Mouse (Mus musculus): Measurements from ENCODE around the gene Pdx1. TPM values are rescaled to one million over a fixed set of nuclear protein-coding genes. Genes with fewer than 3 reads are reported as not detected.

Pdx1 gene
- polyA plus RNA-seq, 1 experiment from 2014 or later = 0.25 TPM

DNA sequence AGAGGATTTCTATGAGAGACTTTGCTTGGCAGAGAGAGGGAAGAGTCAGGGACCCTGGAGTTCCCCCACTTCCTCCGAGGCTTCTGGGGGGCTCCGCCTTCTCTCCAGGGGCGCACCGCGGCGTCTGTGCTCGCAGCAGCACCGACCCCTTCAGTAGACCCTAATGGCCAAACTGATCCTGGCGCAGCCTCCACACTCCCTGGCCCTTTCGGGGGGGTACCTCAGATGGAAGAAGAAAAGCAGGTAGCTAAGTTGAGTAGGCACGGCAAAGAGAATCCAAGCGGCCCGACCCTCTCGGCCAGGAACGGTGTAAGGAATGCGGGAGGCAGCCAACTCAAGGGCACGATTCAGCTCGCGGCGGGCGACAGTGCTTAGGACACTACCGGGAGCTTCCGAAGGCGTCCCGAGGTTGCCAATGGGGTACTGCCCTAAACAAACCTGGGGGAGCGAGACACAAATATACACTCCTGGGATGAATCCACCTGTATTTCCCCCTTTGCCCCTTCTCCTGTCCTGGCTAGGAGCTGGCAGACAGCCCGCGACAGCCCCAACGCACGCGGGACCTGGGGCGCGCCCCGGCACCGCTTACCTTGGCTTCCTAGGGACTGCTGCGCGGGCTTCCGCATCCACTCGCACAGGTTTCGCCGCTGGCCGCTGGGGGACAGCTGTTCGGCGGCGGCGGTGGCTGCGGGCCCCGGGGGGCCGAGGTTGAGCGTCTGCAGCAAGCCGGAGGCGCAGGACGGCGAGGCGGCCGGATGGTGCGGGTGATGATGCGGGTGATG, 36.3 kb downstream of the Pdx1 start:
- Histone ChIP-seq H3K9me3 (replicated peaks) (no peaks in the 10 kb centered on the region), H3K4me1 (no peaks in the 10 kb centered on the region; the same call in 1 of the 2 replicates), H3K4me3 (no peak overlapping the region), H3K27me3 (replicated peaks) (peaks cover 100% of the 10 kb centered on the region), H3K36me3 (no peaks in the 10 kb centered on the region), H3K4me2 (peak overlapping the region; percentile 35), H3K27ac (no peak overlapping the region), H3K9ac (no peak overlapping the region)
- ATAC-seq = no peak
- WGBS (ENCODE audit: insufficient replicate concordance) = 2% methylated on average over 57 of the region's 58 CpGs

DNA sequence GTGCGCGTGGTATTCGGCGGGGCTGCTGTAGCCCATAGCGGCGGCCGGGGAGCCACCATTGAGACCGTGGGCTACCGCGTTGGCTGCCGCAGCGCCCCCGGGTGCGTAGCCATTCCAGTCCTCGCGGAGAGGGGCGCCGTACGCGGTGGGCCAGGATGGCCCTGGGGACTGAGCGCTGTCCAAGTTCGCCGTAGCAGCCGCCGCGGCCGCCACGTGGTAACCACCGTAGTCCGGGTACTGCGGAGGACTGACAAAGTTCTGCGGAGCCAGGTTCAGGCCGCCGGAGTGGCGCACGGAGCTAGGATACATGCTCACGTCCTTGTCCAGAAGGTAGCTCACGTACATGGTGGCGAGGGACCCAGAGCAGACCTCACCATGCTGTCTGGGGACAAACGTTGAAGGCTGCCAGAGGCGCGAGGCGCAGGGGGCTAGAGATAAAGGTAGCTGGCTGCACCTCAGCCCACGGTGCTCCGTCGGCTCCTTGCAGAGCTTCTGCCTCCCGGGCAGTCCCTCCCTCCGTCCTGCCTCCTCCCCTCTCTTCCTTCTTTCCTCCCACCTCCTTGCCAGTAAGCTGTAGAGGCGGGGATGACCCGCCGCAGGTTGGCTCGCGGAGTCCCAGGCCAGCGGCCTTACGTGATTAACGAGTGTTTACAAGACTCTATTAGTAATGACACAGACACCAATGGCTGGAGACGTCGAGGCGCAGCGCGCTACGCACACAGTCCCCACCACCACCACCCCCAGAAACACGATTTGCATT, 37.1 kb downstream of the Pdx1 start, which contains the start of gene Cdx2:
Gene Cdx2 (minus strand): TSS at position 633 of the 760 bp plus-strand sequence.
- Histone ChIP-seq H3K4me1 (no peaks in the 10 kb centered on the region; the same call in 1 of the 2 replicates), H3K27me3 (replicated peaks) (peaks cover 100% of the 10 kb centered on the region), H3K9ac (no peak within 1 kb of the TSS), H3K27ac (no peak within 1 kb of the TSS), H3K4me3 (no peak within 1 kb of the TSS), H3K9me3 (replicated peaks) (no peaks in the 10 kb centered on the region), H3K4me2 (peak within 1 kb of the TSS; percentile 35), H3K36me3 (no peaks in the 10 kb centered on the region)
- ATAC-seq = no peak
- WGBS (ENCODE audit: insufficient replicate concordance) = 1% methylated on average over 56 of the region's 63 CpGs

DNA sequence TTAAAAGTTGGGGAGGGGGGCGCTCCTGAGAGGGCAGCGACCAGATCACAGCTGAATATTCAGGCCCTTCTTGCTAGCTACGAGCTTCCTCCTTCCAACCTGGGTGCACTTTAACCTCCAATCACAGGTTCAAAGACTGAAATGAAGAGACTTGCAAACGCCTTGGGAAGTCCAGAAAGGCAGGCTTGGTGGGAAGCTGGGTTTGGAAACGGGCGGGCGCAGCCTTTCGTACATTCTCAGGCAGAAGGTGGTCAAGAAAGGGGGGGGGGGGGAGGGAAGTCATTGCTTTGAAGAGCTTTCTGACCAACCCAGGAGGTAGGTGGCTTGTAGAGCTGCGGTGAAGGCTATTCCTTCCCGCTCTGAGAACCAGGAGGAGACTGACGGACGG, 37.6 kb downstream of the Pdx1 start:
- peaks cover 100% of the 10 kb centered on the region for H3K27me3 ChIP-seq (replicated peaks)
- 3% methylated on average over 12 of the region's 12 CpGs for WGBS (ENCODE audit: insufficient replicate concordance)
- H3K27ac ChIP-seq = no peak overlapping the region
- ATAC-seq = no peak
- H3K9ac ChIP-seq = no peak overlapping the region
- H3K4me3 ChIP-seq = no peak overlapping the region
- no peaks in the 10 kb centered on the region for H3K9me3 ChIP-seq (replicated peaks)
- no peak overlapping the region for H3K4me2 ChIP-seq
- no peaks in the 10 kb centered on the region; the same call in 1 of the 2 replicates for H3K4me1 ChIP-seq
- no peaks in the 10 kb centered on the region for H3K36me3 ChIP-seq

DNA sequence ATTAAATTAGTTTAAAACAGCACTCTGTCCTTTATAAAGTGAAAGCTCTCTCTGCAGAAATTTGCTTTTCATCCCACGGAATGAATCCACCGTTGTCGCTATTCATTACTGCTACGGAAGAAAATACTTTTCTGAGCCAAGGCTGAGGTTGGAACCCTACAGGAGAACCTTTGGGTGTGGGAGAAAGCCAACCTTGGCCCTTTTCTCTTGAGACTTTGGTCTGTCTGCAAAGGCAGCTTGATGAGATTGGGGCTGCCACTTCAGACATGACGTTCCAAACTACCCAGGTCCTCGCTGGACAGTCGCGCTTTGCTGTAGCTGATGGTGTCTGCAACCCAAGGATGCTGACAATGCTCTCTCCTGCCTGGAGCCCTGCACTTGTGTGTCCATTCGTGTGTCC, 38.7 kb downstream of the Pdx1 start:
- H3K4me2 ChIP-seq = no peak overlapping the region
- 13% methylated on average over 9 of the region's 9 CpGs for WGBS (ENCODE audit: insufficient replicate concordance)
- H3K4me3 ChIP-seq = no peak overlapping the region
- ATAC-seq = no peak
- no peaks in the 10 kb centered on the region for H3K9me3 ChIP-seq (replicated peaks)
- H3K9ac ChIP-seq = no peak overlapping the region
- no peak overlapping the region for H3K27ac ChIP-seq
- no peaks in the 10 kb centered on the region for H3K36me3 ChIP-seq
- H3K4me1 ChIP-seq = no peaks in the 10 kb centered on the region; the same call in 1 of the 2 replicates
- H3K27me3 ChIP-seq (replicated peaks) = peaks cover 100% of the 10 kb centered on the region

DNA sequence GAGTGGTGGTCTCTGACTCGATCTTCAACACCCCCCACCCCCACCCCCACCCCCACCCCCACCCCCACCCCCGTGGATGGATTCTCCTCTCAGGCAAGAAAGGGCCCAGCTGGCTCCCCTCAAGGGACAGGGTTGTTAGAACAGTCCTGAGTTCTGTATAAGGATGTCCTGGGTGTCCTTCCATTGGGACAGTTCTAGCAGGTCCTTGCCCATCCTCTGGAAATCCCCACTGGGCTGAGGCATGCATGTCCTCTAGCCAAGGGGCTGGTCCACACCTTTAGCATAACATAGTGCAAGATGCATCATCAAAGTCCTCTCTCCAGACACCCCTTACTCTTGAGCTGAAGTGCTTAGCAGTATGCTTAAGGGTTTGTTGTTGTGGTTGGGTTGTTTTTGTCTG, 40.0 kb downstream of the Pdx1 start:
- Histone ChIP-seq H3K36me3 (no peaks in the 10 kb centered on the region), H3K4me3 (no peak overlapping the region), H3K4me1 (no peaks in the 10 kb centered on the region; the same call in 1 of the 2 replicates), H3K27me3 (replicated peaks) (peaks cover 100% of the 10 kb centered on the region), H3K4me2 (no peak overlapping the region), H3K9ac (no peak overlapping the region), H3K9me3 (replicated peaks) (no peaks in the 10 kb centered on the region), H3K27ac (no peak overlapping the region)
- ATAC-seq = no peak
- WGBS (ENCODE audit: insufficient replicate concordance) = 6% methylated on average over 2 of the region's 2 CpGs

DNA sequence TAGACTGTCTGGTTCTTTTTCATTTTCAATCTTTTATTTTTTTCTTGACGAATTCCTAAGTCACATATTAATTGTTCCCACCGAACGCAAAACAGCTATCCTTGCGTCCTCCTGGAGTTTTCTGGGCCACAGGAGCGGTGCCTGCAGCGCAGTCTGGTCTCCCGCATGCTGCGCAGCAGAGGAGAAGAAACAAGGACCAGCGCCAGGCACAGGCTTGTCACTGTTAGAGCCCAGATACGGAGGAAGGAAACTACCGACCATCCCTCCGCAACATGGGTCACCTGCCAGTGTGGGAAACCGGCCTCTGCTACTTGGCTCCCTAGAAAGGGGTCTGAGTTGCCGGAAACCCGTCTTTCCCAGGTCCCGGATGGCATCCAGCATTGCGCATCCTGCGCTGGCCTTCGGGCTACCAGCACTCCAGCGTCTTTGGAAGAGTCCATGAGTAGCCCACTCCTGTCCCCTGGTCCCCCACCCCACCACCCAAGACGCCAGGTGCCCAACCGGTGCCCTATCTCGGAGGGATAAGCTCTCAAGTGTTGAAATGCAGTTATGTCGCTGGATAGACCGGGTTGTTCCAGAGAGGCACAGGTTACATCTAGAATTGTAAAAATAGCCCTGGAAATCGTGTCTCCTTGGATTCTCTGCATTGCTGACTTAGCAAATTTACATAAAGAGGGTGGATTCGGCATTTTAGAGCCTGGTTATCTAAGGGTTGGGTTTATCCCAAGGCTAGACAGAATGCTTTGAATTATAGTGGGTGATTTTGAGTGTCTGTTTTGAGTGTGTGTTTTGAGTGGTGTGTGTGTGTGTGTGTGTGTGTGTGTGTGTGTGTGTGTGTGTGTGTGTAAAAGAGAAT, 43.3 kb downstream of the Pdx1 start:
- no peaks in the 10 kb centered on the region; the same call in 1 of the 2 replicates for H3K4me1 ChIP-seq
- no peaks in the 10 kb centered on the region for H3K9me3 ChIP-seq (replicated peaks)
- WGBS (ENCODE audit: insufficient replicate concordance) = 4% methylated on average over 27 of the region's 27 CpGs
- peaks cover 100% of the 10 kb centered on the region for H3K27me3 ChIP-seq (replicated peaks)
- H3K4me2 ChIP-seq = no peak overlapping the region
- no peak overlapping the region for H3K9ac ChIP-seq
- no peaks in the 10 kb centered on the region for H3K36me3 ChIP-seq
- ATAC-seq = no peak
- no peak overlapping the region for H3K4me3 ChIP-seq
- H3K27ac ChIP-seq = no peak overlapping the region

DNA sequence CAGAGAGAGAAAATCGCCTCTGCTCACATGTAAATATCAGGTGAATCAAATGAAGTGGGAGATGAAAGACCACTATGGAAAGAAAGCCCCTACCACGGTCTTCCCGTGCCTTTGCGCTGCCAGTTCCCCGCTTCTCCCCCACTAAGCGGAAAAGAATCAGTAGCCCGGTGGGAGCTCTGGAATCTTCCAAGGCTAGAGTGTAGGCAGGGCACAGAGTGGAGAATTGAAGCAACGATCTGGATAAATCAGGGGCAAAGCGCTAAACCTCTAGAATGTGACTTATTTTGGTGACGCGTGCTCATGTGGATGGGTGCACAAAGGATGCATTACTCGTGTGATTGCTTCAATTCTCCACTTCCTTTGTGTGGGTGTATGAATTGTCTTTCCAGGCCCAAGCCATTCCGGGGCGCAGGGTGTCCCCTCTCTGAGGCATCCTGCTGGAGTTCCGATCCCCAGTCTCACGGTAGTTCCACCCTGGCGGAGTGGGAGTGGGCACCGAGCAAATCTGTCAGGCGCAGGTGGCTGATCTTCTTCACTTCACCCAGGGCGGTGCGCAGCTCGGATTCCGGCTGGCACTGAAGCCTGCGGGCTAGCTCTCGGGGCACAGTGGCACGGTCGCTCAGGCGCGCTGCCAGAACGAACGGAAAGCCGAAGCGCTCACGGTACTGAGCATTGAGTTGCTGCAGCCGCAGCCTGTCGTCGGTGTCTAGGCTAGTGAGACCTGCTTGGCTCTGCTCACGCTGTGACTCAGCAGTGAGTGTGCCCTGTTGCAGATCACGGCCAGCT, 45.1 kb downstream of the Pdx1 start:
- Histone ChIP-seq H3K4me2 (no peak overlapping the region), H3K36me3 (no peaks in the 10 kb centered on the region), H3K4me1 (no peaks in the 10 kb centered on the region; the same call in 1 of the 2 replicates), H3K27me3 (replicated peaks) (peaks cover 98% of the 10 kb centered on the region), H3K9ac (no peak overlapping the region), H3K9me3 (replicated peaks) (no peaks in the 10 kb centered on the region), H3K27ac (no peak overlapping the region), H3K4me3 (no peak overlapping the region)
- 2% methylated on average over 39 of the region's 39 CpGs for WGBS (ENCODE audit: insufficient replicate concordance)
- no peak for ATAC-seq

DNA sequence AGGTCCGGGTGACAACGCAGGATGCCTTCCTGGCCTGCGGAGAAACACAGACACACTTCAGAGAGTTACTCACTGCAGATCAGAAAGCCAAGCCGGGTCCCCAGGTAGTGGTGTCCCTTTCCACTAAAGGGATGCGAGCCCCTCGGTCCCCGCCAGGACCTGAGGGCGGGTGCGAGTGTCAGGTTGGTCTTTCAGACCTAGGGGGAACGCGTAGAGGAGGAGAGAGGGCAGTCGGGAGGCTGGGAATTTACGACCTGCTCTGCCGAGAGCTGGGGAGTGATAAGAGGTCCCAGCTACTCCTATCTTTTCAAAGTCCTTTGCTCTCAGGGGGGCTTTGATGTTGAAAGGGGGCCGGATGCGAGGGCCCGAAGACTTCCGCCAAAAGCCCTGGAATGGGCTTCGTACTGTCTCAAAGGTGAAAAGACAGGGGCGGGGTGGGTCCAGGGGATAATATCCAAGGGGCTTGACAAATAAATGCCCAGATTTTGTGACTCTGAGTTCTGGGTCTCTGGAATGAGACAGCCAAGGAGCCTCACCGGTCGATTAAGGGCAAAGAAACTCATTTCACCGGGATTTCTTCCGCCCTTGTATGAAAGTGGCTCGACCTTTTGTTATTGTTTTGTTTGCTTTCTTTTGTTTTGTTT, 45.8 kb downstream of the Pdx1 start:
- Histone ChIP-seq H3K9ac (no peak overlapping the region), H3K4me2 (no peak overlapping the region), H3K27ac (no peak overlapping the region), H3K9me3 (replicated peaks) (no peaks in the 10 kb centered on the region), H3K4me3 (no peak overlapping the region), H3K36me3 (no peaks in the 10 kb centered on the region), H3K27me3 (replicated peaks) (peaks cover 98% of the 10 kb centered on the region), H3K4me1 (no peaks in the 10 kb centered on the region; the same call in 1 of the 2 replicates)
- no peak for ATAC-seq
- WGBS (ENCODE audit: insufficient replicate concordance) = 2% methylated on average over 25 of the region's 25 CpGs

DNA sequence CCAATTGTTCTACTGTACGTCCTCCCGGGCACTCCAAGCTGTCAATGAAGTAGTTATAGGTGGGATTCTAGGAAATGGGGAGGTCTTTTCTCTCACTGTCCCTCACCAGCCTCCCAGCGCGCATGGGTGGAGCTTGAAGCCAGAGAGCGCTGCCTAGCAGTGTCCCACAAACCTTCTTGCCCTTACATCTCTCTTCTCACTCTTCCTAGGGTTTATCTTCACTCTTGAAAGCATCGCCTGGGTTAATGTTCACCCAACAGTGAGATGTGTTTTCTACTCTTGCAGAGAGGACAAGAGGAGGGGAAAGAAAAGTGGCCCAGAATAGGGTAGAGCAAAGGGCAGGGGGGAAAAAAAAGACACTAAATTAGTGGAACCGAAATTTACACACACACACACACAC, 47.6 kb downstream of the Pdx1 start:
- Histone ChIP-seq H3K27me3 (replicated peaks) (peaks cover 98% of the 10 kb centered on the region), H3K36me3 (no peaks in the 10 kb centered on the region), H3K4me3 (no peak overlapping the region), H3K27ac (no peak overlapping the region), H3K9me3 (replicated peaks) (no peaks in the 10 kb centered on the region), H3K4me1 (no peaks in the 10 kb centered on the region; the same call in 1 of the 2 replicates), H3K4me2 (no peak overlapping the region), H3K9ac (no peak overlapping the region)
- ATAC-seq = no peak
- 6% methylated on average over 6 of the region's 7 CpGs for WGBS (ENCODE audit: insufficient replicate concordance)

DNA sequence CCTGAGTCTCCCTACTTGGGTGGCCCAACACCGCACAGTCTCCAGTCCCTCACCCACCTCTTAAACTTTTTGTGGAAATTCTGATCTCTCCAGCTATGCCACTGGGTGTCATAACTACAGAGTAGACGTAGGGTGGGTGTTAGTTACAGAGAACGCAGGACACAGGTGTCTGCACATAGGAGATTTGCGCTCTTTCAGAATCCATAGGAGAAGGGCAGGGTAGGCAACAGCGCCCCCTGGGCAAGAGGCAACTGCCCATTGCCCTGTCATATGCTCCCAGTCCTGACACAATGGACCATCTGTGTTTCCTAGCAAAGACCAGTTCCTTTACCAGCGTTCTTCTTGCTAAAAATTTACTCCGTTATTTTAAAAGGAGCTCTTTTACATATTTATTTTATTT, 48.2 kb downstream of the Pdx1 start:
- no peak for ATAC-seq
- no peaks in the 10 kb centered on the region for H3K36me3 ChIP-seq
- no peaks in the 10 kb centered on the region; the same call in 1 of the 2 replicates for H3K4me1 ChIP-seq
- no peak overlapping the region for H3K9ac ChIP-seq
- peaks cover 98% of the 10 kb centered on the region for H3K27me3 ChIP-seq (replicated peaks)
- no peak overlapping the region for H3K4me3 ChIP-seq
- H3K27ac ChIP-seq = no peak overlapping the region
- WGBS (ENCODE audit: insufficient replicate concordance) = 23% methylated on average over 7 of the region's 7 CpGs
- no peak overlapping the region for H3K4me2 ChIP-seq
- H3K9me3 ChIP-seq (replicated peaks) = no peaks in the 10 kb centered on the region

DNA sequence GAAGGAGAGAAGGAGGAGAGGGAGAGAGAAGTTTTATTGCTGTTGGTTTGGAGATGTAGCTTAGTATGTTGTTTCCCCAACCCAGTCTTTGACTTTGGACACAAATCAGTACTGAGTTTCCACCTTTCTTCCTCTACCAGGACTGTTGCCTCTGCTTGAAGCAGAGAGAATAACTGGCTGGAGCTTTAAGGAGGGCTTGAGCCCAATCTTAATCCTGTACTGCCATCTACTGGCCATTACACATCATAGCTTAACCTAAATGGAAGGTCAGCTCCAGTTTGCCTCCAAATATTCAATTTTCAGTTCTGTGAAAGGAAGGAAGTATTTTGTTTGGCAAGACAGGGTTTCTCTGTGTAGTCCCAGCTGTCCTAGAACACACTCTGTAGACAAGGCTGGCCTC, 49.9 kb downstream of the Pdx1 start:
- H3K9ac ChIP-seq = no peak overlapping the region
- no peak overlapping the region for H3K4me2 ChIP-seq
- H3K4me3 ChIP-seq = no peak overlapping the region
- no peaks in the 10 kb centered on the region for H3K9me3 ChIP-seq (replicated peaks)
- H3K36me3 ChIP-seq = no peaks in the 10 kb centered on the region
- H3K4me1 ChIP-seq = peaks cover 5% of the 10 kb centered on the region
- H3K27ac ChIP-seq = no peak overlapping the region
- H3K27me3 ChIP-seq (replicated peaks) = peaks cover 87% of the 10 kb centered on the region
- ATAC-seq = no peak

Measured in liver, embryonic 12.5 days (tissue).